Mouse (Mus musculus) CH12F3 (cell line): Measurements from ENCODE around the gene Foxa1.

ENCODE experiments used
- in situ Hi-C: fragments of 300-500 bp; cut with MboI; formaldehyde crosslinking; loops from 2 replicates; pipeline ENCODE4 v1.14.3; 2020; ENCODE audit warnings: low sequenced_read_pairs

The Foxa1 gene

DNA sequence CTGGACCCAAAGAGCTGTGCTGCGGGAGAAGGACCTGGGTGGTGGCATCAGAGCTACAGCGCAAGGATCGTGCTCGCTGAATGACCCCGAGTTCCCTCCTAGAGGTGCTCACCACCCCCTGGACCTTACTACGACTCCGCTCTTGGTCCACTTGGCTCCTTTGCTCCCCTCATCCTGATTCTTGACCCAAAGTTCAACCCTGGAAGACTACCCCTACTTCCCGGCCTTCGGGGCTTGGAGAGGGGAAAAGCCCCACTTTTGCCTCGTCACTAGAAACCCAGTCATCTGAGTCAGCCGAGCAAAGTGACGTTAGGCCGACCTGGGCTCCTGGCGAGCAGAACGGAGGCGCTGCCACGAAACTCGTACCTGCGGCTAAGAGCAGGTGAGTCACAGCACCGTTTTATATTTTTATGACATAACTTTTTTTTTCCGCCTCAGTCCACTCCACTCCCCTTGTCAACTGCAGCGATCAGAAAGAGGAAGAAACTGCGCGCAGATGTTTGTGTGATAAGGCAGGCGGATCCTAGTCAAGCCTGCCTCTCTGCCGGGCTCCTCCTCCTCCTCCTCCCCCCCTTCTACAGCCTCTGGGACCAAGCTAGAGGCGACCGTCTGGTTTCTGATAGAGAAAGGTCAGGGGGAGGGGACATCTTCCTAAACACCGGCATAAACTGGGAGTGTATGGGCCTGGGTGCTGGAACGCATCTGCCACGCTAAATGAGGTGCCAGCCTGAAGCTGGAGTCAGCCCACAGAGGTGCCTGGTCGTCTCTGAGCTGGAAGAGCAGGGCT is at the start of gene Foxa1:
Gene Foxa1, minus strand, starts transcription at position 502 of the 787 bp plus-strand sequence.
- in situ Hi-C loops: no loop called here

DNA sequence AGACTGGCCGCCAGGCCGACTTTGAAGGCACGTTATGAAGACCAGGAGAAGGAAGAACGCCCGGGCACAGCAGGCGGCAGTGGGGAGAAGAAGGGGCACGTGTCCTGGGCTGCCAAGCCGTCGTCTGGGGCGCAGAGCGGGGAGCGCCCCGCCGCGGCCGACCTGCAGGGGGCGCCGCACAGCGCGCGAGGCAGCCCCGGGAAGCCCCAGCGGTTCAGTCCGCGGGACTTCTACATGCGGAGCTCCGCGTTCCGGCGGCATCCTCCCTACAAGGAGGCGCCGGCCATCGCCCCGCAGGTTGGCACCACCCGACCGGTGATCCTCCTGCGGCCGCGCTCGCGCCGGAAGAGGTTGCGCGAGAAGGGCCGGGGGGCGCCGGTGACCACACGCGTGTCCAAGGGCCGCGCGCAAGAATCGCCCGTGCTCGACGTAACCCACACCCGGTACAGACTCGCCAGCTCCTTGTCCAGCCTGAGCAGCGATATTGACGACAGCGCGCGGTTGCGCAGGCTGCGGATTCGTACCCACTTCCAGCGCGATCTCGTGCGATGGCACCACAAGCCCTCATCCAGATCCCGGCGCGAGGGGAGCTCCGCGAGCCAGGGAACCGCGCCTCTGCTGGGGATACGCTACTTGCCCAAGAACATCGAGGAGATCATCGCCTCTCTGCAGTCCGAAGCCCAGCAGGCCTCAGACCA is 29.4 kb upstream of the Foxa1 start:
- in situ Hi-C loops: no loop called here

DNA sequence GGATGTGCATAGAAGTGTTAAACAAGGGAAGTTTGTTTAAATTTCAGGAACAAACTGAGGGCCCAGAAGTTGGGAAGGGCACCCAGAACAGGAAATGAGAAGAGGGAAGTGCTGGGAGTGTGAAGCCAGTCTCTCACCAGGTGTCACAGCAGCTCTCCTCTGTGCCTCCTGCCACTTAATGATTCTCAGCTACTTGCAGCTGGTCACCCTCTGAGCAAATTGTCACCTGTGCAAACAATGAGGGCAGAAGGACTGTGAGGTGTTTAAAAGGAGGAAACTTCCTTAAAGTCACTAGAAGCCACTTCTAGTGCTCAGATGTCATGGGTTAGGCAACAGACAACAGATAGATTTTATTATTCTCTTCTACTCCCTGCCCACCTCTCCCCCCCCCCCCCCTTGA is 25.7 kb upstream of the Foxa1 start:
- in situ Hi-C loops: no loop called here

DNA sequence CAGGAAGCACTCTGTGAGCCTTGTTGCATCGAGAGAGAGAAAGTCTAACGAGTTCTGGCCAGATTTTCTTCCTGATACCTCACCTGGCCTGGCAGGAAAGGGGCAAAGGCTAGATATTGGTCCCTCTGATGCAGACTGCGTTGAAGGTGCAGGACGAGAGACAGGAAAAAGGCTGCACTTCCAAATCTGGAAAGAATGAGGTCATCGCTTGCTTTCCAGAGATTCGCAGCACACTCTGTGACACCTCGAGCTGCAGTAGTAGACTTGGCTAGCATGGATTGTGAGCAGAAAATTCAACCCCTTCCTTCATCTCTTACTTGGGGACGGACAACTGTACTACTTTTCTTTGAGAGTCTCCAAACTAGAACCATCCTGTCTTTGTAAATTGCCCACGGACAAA is 25.1 kb upstream of the Foxa1 start:
- in situ Hi-C loops: no loop called here

DNA sequence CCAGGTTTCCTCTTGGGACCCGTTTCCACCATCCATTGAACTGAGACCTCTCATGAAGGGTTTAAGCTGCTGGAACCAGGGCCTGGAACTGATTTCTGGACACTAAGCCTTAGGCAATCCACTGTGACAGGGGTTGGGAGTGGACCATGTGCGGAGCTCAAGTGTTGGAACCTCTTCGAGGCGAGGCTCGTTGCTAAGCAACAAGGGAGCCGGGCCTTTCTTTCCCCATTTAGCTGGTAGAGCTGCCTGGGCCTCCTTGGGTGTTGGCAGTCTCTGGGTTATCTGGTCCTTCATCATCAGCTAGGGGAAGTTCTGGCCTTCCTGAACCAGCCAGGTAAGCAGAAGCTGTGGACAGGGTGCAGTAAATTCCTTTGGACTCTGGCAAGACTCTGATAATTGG is 17.2 kb upstream of the Foxa1 start, which contains the start of gene Ttc6:
Gene Ttc6, plus strand, starts transcription at position 205 of the 400 bp plus-strand sequence.
- in situ Hi-C loops: no loop called here

DNA sequence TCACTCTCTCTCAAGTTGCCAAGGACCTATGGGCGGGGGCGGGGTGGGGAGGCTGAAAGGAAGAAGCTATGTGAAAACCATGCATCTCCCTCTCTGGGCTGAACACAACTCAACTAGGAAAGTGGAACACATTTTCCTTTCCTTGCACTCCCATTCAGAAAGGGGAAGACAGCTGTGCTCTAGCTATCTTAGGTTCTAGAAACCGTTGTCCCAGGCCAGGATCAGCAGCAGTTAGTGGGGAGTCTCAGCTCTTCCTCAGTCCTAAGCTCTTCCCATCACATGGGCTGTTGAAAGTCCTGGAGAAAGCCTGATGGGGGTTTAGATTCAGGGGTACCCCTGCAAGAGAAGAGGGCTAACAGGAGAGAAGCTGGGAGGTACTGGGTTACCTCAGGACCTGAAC is 7.4 kb upstream of the Foxa1 start:
- in situ Hi-C loops: no loop called here

DNA sequence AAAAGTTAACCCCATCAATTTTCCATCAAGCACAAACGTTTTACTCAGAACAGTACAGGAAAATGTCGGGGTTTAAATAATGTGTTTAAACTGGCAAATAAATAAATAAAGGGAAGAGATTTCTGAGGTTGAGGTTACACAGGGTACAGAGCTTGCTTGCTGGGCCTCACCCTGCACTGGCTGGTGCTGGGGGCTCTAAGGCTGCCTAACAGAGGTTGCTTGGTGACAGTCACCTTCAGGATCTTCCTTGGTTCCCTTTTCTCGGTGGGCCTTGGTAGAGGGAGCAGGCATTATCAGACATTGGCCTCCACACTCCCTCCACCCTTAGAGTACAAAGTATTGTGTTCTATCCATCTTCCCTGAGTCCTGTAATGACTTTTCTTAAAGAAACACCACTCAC is 5.6 kb upstream of the Foxa1 start:
- in situ Hi-C loops: no loop called here

DNA sequence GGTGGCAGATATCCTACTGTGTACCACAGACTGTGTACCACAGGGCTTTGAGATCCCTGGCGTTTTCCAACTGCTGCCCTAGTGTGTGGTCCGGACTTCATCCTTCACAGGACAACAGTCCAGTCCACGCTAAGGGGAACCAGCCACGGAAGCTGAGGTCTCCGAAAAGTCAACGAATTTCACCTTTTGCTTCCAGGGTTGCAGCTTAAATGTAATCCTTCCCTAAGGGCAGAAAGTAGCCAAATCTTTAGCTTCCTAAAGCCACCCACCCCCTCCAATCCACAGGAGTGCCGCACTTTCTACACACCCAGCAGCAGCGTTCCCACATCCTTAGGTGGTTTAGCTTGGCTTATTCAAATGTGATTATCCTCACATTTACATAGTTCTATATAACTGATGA is 4.2 kb upstream of the Foxa1 start:
- in situ Hi-C loops: no loop called here

DNA sequence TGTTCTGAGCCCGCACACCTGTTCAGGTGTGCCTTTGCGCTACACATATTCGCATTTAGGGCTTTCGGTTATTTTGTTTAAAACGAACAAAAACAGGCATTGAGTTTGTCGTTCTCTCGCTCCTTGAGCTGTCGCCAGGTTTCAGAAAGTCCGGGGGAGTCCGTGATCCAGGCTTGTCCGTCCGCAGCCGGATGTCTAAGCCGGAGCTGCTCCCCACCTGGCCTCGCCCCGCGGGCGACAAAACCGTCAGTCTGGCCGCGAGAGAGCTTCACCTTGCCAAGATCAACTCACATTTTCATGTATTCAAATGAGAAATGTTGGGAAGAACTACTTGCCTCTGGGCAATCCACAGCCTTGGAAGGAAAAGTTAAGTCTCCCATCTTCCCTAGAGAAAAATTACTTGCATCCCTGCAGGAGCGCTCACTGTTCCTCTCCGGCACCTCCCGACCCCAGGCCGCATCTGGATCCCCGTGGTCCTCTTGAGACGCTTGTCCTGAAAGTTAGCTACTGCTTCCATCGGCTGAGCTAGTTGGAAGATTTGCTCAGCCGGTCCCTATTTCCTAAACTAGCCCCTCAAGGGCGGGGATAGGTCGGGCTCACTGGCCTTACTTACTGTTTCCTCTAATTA is 3.6 kb upstream of the Foxa1 start:
- in situ Hi-C loops: no loop called here

DNA sequence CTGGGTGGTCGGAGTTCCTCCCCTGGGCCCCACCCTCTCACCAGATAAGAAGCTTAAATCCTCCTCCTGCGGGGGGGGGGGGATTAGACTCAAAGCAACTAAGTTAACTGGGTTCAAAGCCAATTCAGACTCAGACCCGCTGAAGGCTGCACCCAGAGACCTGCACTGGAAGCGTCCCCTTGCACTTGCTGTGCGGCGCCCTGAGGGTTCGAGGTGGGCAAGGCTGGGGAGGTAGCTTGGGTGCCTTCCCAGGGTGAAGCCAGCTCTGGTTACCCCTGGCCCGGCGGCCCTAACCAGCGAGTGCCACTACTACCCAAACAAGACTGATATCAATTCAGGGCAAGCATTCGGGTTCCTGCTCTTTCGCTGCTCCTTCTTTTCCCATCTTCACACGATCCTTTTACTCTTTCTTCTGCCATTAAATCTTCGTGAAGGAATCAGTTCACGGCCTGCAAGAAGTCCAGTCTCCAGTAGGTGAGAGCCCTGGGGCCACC is 3.0 kb upstream of the Foxa1 start:
- in situ Hi-C loops: no loop called here

DNA sequence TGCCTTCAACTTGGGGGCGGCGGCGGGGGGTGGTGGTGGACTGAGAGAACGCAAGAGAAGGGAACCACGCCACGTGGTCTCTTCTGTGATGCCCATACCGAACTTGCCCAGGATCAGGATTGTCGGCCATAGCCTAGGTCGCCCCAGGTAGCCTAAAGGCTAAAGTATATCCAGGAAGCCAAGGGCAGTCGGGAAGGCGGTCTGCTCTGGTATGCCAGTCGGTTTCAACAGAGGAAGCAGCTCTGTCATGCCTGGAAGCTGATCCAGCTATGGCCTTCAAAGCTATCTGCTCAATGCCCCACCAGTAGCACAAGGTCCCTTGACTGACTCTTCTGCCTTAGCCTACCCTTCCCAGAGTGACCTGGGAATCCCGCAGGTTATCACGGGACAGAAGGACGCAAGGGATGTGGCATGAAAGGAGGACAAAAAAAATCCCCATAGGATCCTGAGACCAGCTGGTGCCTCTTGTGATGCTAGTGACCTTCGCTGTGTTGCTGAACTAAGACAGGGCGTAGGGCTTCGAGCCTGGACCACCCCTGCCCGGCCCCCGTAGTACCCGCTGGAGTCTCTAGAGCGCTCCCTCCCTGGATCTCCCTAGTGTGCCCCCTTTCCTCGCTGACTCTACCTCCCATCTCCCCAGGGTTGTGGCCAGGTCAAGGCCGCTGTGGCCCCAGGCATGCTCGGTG is 2.4 kb upstream of the Foxa1 start:
- in situ Hi-C loops: no loop called here

DNA sequence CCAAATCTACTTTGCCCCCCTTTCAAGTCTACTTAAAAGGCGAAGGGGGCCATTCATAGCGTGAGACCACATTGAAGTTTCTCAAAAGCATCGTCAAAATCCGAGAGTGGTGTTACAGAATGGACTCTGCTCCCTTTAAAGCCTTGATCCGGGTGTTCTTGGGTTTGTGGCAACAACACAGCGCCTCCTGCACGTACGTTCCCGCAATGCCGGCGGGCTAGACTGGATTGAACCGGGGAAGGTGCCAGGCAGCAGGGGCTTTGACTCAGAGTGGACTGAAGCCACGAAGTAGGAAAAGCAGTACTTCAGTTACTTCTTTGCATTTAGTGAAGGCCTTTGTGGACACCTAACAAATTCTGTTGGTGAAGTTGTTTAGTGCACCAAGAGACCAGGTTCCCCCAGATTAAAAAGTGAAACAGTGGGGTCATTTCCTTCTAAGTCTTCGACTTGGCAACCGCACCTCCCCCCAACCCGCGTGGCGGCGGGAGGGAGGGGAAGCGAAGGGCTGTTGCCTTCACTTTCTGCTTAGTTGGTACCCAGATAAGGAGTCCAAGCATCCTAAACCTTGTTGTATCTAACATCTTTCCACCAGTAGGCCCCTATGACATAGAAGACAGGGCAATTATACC is 1.8 kb upstream of the Foxa1 start:
- in situ Hi-C loops: no loop called here

DNA sequence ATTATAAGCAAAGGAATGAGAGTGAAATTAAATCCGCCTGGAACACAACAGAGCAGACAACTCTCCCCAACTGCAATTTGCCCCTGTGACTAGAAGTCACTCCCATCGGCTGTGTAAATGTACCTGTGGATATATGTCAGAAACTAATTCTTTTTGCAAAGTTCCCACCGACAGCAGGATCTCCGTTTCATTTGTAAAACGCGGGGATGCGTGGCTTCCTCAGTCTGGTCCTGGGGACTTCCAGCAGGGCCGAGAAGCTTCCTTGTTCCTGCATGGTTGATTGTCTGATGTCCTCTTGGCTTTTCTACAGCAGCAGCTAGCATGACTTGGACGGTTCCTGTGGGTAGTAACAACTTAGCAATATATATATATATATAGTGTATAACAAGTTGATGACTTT is 1.2 kb upstream of the Foxa1 start:
- in situ Hi-C loops: no loop called here

DNA sequence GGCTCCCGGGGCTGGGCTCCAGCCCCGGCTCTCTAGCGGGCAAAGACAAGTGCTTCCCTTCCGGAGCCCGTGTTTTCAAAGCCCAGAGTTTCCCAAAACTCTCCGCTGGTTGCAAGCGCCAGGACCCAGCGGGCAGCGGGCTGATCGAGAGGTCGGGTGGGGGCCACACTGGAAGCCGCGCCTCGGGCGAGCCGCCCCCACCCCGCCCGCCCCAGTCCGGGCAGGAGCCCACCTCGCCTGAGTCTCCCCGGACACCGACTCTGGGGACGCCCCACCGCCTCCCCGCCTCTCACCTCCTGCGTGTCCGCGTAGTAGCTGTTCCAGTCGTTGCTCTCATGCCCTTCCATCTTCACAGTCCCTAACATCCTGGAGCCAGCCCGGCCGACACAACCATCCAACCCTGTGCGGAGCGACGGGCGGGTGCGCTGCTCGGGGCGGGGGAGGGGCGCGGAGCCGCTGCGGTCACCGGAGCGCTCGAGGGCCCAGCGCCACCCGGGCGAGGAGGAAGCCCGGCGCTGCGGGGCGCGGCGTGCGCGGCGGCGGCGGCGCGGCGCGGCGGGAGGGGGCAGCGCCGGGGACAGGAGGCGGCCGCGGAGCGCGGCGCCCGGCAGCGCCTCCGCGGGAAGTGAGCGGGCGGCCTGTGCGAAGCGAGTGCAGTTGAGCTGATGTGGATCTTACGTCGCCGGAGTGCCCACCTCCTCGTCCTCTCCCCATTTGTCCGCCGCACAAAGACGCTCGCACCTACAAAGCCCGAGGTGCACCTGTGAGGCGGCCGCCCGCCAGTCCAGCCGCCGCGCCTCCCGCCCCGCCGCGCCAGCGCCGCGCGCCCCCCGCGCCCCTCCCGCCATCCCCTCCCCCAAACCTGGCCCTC is 1.1 kb downstream of the Foxa1 start:
- in situ Hi-C loops: no loop called here

DNA sequence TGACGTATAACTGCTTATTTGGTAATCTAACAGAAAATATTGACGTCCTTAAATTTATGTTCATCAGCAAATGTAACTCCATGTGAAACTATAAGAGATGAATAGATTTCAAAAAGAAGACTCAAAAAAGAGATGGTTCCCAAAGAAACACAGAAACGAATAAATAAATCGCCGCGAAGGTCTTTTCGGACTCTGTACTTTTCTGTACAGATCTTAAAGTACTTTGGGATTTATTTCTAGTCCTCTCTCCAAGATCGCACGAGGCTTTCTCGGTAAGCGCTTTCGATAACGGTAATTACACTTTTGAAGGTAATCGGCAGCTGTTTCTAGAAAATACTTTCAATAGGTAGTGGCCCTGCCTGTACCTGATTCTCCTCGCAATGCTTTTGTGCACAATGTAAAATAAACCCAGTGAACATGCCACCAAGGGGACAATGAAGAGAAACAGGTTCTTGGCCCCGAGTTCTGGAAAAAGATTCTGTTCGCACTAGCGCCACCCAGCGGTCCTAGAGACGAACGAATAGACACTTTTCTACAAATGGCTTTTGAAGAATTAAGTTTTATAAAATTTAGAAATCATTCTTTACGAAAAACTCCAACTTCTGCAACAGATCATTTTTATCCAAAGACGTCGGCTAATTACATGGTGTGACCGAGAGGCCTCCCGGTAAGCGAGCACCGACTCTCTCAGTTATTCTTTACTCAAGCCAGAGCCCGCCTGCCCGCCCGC is 1.9 kb downstream of the Foxa1 start:
- in situ Hi-C loops: no loop called here

DNA sequence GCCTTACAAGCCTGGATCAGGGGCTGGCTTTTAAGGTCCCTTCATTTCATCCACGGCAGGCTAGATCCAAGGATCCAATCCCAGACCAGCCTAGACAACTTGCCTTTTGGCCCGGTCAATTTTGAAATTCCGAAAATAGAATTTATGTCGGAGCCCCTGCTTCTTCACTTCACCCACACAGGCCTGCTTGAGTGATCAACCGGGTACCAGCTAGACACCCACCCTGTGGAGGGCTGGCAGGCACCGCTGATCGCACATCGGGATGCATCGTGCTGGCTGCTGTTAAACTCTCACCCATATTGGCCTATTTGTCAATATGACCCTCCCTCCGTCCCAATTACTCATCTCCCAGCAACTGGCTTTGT is 3.1 kb downstream of the Foxa1 start:
- in situ Hi-C loops: no loop called here

DNA sequence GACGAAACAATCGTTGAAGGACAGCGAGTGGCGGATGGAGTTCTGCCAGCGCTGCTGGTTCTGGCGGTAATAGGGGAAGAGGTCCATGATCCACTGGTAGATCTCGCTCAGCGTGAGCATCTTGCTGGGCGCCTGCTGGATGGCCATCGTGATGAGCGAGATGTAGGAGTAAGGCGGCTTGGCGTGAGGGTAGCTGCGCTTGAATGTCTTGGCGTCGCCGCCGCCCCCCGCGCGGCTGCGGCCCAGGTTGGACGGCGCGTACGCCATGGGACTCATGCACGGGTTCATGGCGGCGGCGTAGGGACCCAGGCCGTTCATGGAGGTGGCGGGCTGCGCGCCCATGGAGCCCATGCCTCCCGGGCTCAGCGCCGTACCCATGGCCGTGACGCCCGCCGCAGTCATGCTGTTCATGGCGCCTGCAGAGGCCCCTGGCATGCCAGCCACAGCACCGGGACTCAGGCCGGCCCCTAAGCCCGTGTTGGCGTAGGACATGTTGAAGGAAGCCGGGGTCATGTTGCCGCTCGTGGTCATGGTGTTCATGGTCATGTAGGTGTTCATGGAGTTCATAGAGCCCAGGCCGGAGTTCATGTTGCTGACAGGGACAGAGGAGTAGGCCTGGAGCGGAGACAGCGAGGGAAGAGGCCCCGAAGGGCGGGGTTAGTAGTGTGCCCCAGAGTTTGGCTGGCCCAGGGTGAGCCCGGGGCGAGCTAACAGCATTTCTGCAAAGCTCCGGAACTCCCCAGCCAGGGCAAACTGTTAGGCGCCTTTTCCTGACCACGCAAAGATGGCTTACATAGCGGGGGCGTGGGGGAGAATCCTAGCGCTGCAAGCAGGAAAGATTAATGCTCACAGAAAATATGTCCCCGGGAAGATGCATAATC is 3.7 kb downstream of the Foxa1 start:
- in situ Hi-C loops: no loop called here
